Mouse (Mus musculus) ovary, adult 18-20 months (tissue): ENCODE data around the gene Coch.
"Not testable (repeated sequence)": the region's sequence is repeated elsewhere in the genome, so short reads cannot be mapped to it uniquely, and the experiment has no call there.

Source experiments
- DNase-seq: peaks from one replicate; pipeline ENCODE4 v3.0.0; 2022; ENCODE audit warnings: low spot score, mixed read lengths

Gene Coch

DNA sequence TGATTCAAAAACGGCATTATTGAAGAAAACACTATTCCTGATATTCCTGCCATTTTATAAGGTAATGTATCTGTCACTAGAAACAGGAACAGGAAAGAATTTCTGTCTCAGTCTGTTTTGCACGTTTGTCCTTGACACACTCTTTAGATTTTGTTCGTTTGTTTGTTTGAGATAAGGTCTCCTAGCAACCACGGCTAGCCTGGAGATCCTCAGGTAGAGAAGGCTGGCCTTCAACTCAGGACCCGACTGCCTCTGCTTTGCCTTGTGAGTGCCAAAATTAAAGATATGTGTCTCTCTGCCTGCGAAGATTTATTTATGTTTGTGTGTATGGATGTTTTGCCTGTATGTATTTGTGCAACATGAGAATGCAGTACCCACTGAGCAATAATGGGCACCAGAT, 48.7 kb downstream of the Coch start:
- DNase-seq, result no peak

DNA sequence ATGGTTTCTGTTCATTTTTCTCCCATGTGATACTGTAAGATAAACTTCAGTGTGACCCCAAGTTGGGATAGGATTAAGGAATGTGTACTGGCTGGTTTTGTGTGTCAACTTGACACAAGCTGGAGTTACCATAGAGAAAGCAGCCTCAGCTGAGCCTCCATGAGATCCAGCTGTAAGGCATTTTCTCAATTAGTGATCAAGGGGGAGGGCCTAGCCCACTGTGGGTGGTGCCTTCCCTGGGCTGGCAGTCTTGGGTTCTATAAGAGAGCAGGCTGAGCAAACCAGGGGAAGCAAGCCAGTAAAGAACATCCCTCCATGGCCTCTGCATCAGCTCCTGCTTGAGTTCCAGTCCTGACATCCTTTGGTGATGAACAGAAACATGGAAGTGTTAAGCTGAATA, 56.3 kb downstream of the Coch start:
- DNase-seq, result not testable (repeated sequence)
